Mouse (Mus musculus) erythroid progenitor cell, adult 5-6 weeks (primary cell): ENCODE results near the gene Thbs4. TPM values are rescaled to one million over a fixed set of nuclear protein-coding genes. Genes with fewer than 3 reads are reported as not detected.

Source experiments
- ATAC-seq: replicated peaks from 2 replicates; pipeline ENCODE4 v1.8.0; 2016; ENCODE audit warnings: moderate number of reproducible peaks, mild to moderate bottlenecking, moderate TSS enrichment, inconsistent platforms; ENCODE audit not compliant: poor library complexity, low FRiP score, severe bottlenecking
- total RNA-seq, 2 experiments: library from RNA; stranded (forward) in 1 of 2; stranded (reverse) in 1 of 2; fragments of 150-400 nt in 1 of 2; fragments of 186-747, 209-891 nt in 1 of 2; gene quantifications; 2 replicates each; pipeline versions ENCODE4 v1.2.3 to v1.2.4; 2015 to 2017; ENCODE audit warnings: low replicate concordance in 2 of 2

Gene Thbs4
- total RNA-seq, 2 experiments from 2014 or later, result not detected

- ATAC-seq, result no peak
Observed at GRCm38 (mm10) chr13:92731811-92732210, 62.8 kb downstream of the Thbs4 start.

- ATAC-seq, result no peak
Observed at GRCm38 (mm10) chr13:92729811-92730210, 64.8 kb downstream of the Thbs4 start.

- ATAC-seq, result no peak
Observed at GRCm38 (mm10) chr13:92722389-92722788, 72.2 kb downstream of the Thbs4 start.

GRCm38 (mm10) chr13:92721006-92721405, 73.6 kb downstream of the Thbs4 start:
- no peak for ATAC-seq

GRCm38 (mm10) chr13:92717851-92718665, 76.6 kb downstream of the Thbs4 start:
- ATAC-seq, result no peak

GRCm38 (mm10) chr13:92712619-92713018, 82.0 kb downstream of the Thbs4 start:
- no peak for ATAC-seq

GRCm38 (mm10) chr13:92711821-92712220, 82.8 kb downstream of the Thbs4 start:
- no peak for ATAC-seq

GRCm38 (mm10) chr13:92710361-92710760, 84.3 kb downstream of the Thbs4 start:
- ATAC-seq, result no peak

- no peak for ATAC-seq
Observed at GRCm38 (mm10) chr13:92709535-92709934, 85.1 kb downstream of the Thbs4 start.

GRCm38 (mm10) chr13:92708466-92708865, 86.2 kb downstream of the Thbs4 start:
- no peak for ATAC-seq

- no peak for ATAC-seq
Observed at GRCm38 (mm10) chr13:92707941-92708340, 86.7 kb downstream of the Thbs4 start.

GRCm38 (mm10) chr13:92706342-92707061, 88.1 kb downstream of the Thbs4 start:
- no peak for ATAC-seq

GRCm38 (mm10) chr13:92705016-92705535, 89.5 kb downstream of the Thbs4 start:
- ATAC-seq, result no peak

GRCm38 (mm10) chr13:92704189-92704588, 90.4 kb downstream of the Thbs4 start:
- ATAC-seq, result no peak

- ATAC-seq, result no peak
Observed at GRCm38 (mm10) chr13:92703241-92704027, 91.2 kb downstream of the Thbs4 start.

GRCm38 (mm10) chr13:92702035-92702434, 92.6 kb downstream of the Thbs4 start:
- ATAC-seq, result no peak
